Mouse (Mus musculus): ENCODE data around the gene Rnft2. TPM values are rescaled to one million over a fixed set of nuclear protein-coding genes. Genes with fewer than 3 reads are reported as not detected.

Rnft2 gene
- polyA plus RNA-seq (2012; rRNA removed) = 16.4 and 19.6 TPM in 2 replicates

DNA sequence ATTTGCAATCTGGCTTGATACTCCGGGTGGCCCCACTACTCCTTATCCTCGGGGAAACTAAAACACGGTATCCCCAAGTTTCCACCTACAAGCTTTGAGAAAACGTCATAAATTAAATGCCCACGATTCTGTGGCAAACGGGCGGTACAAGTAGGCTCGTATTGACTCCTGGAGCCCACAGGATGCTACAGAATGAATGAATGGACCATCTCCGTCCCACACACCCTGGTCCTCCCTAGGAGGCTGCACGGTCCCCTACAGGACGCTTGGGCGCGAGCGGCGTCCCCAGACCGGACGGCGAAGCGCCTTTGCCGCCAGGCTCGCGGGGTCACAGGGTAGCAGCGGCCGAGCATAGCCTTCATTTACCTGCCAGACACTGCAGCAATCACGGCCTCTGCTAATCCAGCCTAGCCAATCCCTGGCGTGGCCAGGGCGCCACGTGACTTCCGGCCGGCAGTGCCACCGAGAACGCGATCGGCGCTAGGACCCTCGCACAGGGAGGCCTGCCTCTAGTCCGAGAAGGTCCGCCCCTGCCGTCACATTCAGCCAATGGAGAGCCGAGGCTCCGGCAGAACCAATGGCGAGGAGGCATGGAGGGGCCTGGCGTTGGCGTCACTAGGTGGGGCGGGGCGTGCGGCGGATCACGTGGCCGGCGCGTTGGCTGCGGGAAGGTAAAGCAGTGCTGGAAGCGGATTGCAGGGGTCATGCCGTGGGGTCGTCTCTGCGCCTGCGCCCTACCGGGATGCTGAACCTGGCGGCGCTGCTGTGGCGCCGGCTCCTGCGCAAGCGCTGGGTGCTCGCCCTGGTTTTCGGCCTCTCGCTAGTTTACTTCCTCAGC lies at the start of gene Rnft2, which contains the start of gene 2410131K14Rik:
TSS of gene Rnft2 (minus strand) at position 511 of the 838 bp plus-strand sequence.
TSS of gene 2410131K14Rik (plus strand) at position 622 of the 838 bp plus-strand sequence.
- DNase-seq (ENCODE audit: low read depth) = peak; percentile 67

DNA sequence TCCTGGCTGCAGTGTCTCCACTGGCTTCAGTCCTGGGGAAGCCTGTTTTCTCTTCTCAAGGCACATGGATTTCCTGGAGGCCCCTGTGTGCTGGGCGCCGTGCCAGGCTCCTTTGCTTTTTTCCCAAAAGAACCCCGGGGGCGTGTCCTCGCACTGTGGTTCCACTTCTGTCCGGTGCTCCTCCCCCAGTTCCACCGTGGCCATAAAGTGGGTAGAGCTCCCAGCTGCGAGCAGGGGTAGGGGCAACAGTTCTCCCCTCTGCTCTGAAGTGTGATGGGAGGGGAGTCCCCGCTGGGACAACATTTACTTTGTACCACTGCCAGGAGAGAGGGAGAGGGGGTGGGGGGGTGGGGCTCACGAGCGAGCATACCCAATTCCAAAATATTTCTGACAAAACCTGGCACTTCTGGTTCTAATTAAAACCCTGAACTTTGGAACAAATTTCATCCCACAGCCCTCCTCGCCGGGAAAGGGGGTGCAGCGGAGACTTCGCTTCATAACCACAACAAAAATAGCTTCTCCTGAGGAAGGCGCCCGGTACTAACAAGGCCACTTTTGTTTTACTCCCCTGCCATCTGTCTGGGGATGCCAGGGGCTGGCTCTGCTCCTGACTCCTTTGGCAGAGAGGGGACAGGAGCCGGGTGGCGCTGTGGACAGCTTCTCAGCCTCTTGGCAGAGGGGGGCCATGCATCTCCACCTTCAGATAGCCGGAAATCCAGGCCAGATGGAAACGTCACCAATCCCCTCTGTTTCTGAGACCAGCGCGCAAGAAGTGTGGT lies 49.4 kb upstream of the Rnft2 start:
- DNase-seq (ENCODE audit: low read depth) = no peak

DNA sequence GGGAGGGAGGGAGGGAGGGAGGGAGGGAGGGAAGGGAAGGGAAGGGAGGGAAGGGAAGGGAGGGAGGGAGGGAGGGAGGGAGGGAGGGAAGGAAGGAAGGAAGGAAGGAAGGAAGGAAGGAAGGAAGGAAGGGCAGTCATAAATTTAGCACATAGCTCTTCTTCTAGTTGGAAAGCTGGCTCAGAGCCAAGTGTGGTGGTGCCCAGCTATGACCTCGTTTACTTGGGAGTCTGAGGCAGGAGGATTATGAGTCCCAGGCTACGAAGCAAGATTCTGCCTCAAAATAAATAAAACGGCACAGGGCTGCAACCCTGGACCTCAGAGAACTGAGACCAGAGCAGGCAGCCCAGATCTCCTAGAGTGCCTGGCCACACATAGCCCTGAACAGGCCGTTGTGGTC lies 47.6 kb upstream of the Rnft2 start:
- no peak for DNase-seq (ENCODE audit: low read depth)

DNA sequence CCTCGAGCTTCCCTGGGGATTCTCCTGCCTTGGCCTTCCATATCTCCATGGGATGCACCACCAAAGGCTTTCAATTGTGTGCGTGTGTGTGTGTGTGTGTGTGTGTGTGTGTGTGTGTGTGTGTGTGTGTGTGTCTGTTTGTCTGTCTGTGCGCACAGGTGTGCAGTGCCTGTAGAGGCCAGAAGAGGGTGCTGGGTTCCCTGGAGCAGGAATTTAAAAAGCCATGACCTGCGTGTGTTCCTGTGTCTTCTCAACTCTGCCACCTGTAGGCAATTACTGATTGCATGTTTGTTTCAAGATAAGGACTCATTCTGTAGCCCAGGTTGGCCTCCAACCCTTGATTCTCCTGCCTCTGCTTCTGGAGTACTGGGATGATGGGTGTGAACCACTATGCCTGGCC lies 46.5 kb upstream of the Rnft2 start:
- no peak for DNase-seq (ENCODE audit: low read depth)

DNA sequence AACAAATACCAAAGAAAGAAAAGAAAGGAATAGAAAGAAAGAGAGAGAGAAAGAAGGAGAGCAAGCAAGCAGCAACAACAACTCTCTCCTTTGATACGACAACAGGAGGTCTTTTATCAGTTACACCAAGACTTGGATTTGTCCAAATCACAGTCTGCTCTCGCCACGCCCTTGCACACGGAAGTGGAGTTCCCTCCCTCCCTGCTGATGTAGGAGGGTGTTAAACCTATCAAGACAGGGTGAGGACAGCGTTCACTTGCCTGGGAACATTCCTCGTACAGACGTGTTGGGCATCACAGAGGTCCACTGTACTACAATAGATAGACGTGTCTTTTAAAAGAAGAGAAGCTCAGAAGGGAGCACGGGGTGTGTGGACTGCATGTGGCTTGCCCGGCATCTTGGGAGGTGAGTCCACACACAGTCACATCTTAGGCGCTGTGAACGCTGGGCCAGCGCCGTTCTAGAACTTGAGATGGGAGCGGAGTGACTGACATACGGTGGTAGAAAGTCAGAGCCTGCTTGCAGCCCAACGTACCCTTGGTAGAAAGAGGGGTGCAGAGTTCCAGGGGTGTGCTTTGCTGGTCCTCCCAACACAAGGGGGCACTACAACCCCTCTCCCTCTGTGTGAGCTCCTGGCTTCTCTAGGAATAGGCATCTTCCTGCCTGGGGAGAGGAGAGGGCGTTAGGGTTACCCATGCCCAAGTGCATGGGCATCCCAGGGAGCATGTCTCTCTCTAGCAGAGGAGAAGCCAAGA lies 33.0 kb upstream of the Rnft2 start:
- no peak for DNase-seq (ENCODE audit: low read depth)

DNA sequence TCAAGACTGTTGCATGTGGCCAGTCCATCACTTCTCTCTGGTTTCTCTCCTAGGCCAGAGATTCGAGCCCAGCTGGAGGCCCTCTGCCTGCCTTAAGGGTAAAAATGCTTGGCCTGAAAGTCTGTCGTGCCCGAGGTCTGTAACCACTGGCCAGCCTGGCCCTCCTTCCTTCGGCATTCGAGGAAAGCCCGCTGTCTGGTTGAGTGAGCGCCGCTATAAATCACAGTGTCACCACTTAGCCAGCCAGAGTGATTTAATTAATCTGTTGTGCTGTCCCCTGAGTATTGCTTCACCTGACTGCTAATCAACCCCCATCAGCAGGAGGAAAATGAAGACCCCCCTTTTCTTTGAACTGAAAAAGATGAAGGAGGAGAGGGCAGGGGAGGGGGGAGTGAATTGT lies 31.8 kb upstream of the Rnft2 start:
- DNase-seq (ENCODE audit: low read depth) = no peak

DNA sequence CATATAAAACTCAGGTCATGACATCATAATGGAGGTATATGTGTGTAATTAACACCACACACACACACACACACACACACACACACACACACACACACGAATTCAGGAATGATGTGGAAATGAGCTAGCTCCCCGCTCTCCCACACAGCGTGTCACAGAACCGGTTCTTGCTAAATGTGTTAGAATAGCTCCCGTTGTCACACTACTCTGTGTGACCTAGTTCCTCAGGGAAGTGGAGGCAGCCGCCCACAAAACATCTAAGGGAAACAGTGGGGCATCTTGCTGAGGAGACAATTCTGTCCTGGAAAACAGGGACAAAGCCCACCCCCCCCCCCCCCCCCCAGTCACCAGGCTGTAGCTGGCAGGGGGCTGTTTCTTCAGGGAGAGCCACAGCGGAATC lies 31.4 kb upstream of the Rnft2 start:
- DNase-seq (ENCODE audit: low read depth) = no peak

DNA sequence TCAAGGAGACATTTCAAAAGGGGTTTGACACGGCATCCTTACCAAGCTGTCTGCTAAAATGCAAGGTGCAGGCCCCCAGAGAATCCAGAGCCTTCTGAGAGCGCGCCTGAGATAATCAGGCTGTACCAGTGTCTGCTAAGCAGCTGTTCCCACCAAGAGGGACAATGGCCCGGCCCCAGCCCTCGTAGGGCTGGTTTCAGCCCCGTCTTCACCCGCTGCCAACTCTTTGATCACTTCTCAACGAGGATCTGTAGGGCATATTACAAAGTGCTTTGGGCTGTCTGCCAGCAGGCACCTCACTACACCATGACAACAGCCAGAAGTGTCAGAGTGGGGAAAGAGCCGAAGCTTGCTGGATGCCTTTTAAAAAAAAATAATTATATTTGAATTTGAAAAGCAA lies 29.6 kb upstream of the Rnft2 start:
- DNase-seq (ENCODE audit: low read depth) = no peak

DNA sequence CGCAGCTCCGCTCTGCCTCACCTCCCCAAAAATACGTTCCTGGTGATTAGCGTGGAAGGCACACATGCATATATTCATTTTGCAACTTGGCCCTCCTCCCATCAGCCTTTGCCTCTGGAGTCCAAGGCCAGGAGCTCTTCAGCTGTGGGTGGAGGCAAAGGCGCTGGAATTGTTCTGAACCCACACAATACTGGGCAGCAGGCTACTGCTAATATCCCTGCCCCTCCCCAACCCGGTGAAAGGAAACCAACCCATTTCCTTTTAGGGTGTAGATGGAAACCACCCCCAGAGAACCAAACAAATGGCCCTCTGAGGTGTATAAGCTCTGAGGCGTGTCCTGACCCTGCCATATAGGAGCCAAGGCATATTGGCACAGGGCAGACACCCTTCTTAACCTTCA lies 28.5 kb upstream of the Rnft2 start:
- no peak for DNase-seq (ENCODE audit: low read depth)

DNA sequence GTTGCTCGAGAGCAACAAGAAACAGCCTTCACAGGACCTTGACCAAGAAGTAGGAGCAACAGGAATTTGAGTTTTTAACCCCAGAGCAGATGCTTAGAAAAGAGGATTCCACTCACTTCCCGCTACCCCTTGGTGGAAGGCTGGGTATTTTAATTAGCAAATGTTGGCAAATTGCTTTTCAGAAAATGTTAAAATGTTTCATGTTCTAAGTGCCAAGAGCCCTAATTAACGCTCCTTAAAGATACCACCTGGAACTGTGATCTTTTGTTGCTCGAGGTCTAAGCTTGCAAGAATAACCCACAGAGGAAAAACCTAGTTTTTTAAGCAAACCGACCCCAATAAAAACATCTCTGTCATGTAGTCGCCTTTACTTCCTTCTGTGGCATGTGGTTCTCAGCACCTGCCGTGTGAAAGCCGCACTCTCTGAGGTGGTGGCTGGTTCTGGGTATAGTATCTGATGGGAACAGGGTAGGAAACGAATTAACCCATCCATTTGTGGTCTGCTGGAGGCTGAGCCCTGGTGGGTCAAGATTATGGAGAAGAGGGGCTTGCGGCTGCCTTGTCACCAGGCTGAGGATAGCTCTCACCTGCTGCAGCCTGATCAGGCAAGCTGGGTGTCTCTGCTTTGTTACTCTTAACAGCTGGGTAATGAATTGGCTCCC lies 26.7 kb upstream of the Rnft2 start:
- no peak for DNase-seq (ENCODE audit: low read depth)

DNA sequence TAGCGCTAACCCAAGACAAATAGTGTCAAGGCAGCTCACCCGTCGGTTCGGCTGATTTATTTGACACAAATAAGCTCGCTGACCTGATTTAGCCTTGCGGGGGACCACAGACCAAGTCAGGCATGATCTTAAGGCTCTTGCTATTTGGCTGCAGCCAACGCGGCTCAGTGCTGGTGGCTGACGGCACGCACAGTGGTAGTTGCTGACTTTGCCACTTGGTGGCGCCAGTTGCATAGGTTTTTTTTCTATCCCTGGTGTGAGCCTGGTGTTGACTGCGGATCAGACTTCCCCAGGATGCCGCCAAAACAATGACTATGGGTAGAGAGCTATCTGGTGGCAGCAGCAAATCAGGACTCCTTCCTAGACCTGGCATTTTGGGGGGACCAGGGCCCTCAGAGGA lies 24.1 kb upstream of the Rnft2 start:
- DNase-seq (ENCODE audit: low read depth) = no peak

DNA sequence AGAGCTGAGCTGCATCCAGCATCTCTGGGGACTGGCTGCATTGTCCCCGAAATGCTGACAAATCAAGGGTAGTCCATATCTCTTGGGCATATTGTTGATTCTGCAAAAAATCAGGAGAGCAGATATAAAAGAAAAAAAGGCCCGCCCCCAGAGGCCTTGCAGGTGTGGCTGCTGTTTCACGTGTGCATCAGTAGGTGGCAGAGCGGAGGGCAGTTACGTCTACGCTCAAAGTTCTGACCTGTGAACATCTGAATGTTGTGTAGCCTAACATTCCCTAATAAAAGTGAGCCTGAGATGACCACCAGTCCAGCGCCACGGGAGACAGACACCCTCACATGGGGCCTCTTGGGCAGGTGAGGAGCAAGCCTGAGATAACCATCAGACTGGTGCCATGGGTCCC lies 21.4 kb upstream of the Rnft2 start:
- DNase-seq (ENCODE audit: low read depth) = no peak

DNA sequence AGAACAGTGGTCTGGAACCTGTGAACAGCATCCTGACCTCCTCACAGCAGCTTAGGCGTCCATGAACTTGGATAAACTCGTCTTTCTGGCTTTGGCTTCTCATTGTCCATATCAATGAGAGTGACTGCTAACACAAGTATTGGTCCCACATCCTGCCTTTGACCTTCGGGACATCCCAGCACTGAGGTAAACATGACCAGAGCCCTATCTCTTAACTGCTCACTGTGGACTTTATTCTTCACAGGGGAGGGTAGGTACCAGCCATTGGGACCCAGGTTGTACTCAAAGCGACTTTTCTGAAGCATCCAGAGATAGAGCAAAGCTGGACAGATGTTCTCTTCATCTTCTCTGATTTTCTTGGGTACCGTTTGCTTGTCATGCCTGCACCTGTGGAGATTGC lies 20.4 kb upstream of the Rnft2 start:
- DNase-seq (ENCODE audit: low read depth) = no peak

DNA sequence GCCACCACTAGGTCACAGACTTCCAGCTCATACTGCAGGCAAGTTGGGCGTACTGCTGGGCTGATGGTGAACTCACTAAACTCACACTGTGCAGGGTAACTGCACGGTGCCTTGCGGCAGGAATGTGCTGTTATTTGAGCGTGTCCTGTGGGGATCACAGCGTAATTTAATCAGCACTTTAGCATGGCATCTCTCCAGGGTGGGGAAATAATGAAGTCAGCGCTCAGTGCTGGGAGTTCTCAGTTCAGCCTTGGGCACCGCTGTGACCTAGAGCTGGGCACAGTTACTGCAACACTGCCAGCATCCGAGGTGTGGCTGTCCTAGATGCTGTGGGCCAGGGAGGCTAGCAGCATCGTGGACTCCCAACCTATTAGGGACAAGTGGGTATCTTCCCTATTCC lies 19.4 kb upstream of the Rnft2 start:
- no peak for DNase-seq (ENCODE audit: low read depth)

DNA sequence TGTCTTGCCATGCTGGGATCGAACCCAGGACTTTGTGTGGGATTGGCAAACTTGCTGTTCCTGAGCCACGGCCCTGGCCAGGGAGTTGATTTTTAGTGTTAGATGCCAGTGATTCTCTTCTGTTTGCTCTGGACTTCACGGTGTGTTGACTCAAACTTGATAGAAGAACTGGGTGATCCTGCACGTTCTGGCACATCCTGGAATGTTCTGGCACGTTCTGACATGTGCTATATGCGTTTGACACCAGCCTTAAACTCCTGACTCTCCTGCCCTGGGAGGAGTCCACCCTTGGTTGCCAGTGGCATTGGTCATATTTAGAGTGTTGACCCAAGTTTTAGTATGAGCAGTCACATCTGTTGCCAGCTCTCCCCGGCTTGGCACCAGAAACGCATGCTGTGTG lies 17.5 kb upstream of the Rnft2 start:
- DNase-seq (ENCODE audit: low read depth) = no peak

DNA sequence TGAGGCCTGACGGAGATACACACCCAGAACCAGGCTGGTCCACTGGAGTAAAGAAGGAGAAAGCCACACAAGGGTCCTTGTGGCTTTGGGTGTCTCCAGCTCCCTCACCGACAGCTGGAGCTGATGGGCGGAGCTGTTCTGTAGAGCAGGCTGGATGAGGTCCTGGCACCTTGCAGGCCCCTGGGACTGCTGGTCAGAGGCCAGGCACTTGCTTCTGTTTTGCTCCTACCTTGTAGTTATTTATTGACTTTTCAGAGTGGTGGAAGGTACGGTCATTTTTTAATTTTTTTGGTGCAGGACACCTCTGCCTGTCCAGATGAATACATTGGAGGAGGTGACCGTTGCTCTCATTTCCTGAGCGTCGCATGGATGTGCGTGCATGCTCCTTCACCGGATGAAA lies 16.3 kb upstream of the Rnft2 start:
- no peak for DNase-seq (ENCODE audit: low read depth)

DNA sequence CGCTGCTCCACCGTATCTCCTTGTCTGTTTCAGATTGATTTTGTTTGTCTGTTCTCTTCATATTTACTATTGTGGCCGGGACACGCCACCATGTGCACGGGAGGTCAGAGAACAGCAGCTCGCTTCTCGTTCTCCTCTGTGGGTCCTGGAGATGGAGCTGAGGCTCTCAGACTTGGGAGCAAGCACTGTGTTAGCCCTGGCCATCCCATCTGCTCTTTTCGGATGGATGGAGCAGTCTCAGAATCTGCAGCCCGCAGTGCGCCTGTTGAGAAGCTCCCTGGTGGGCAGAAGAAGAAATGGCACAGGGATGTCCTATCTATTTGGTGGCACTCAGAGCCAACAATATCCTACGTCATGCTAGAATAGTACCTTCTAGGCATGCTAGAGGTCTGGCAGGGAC lies 15.7 kb upstream of the Rnft2 start:
- DNase-seq (ENCODE audit: low read depth) = no peak

DNA sequence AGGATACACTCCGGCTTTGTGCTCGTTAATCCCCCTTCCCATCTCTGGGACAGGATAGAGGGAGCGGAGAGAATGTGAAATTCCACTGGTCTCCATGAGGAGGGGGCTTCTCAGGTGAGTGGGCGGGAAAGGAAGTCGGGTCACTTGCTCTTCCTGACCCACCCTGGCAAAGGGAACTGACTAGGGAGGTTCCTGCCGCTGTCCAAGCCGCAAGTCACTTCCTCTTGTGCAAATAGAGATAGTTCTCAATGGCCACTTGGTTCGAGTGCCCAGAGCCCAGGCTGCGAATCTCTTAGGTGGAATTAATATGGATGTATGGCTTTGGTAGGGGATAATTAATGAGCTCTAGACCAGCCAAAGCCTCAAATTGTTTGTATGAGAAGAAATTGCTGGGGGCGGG lies 15.1 kb upstream of the Rnft2 start:
- no peak for DNase-seq (ENCODE audit: low read depth)

DNA sequence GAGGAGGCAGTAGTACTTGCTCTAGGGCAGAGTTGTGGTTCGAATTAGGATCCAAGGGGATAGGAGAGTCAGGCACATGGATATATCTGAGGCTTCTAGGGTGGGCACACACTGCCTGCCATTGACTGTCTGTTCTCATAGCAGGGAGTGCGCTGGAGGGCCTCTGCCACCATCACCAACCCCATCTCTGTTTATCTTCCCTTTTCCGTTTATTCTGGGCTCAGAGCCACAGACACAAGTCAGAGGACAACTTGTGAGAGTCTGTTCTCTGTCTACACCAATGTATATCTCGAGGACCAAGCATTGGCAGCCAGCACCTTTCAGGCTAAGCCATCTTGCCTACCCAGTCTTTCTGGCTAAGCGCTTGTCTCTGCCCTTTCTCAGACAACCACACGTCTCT lies 14.7 kb upstream of the Rnft2 start:
- no peak for DNase-seq (ENCODE audit: low read depth)

DNA sequence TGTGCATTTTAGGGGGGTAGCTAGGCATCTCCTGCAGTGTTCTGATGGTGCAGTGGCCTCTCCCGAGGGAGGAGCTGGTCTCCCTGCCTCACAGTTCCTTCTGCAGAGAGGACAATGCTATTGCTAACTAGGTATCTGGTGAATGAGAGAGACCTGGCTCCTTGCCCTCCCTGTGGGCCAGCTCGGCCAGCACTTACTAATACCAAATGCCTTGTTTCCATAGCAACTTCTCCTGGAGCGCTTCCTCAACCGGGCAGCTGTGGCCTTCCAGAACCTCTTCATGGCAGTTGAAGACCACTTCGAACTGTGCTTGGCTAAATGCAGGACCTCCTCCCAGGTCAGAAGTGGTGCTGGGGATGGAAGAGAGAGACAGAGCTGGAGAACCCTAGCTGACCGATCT lies 14.2 kb upstream of the Rnft2 start:
- no peak for DNase-seq (ENCODE audit: low read depth)

DNA sequence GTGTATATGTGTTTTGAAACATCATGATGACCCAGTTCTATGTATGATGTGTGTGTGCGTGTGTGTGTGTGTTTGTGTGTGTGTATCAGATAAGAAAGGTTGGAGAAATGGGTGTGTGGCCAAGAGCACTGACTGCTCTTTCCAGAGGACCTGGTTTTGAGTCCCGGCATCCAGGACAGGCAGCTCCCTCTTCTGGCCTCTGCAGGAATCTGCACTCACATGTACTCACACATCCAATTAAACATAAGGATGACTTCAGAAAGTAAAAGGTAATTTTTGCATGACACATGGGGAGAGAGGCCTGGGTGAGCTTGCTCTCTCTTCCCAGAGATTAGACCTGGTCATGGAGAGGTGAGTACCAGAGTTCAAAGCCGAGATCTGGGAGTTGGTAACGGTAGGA lies 12.1 kb upstream of the Rnft2 start:
- no peak for DNase-seq (ENCODE audit: low read depth)

DNA sequence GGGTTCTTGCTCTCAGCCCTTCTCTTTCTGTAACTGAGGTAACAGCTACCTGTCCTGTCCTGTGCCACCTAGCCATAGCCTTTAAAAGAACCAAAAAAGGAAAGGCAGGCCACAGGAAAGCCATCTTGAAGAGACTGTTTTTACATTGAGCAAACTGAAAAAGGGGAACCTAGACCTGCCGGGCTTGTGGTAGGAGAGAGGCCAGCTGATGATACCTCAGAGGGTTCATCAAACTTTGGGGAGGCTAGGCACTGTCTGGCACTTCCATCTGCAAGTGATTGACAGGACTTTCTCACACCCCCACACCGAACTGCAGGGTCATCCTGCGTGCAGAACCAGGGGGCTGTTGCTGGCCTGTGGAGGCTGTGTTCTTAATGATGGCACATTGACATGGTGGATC lies 8.6 kb upstream of the Rnft2 start:
- no peak for DNase-seq (ENCODE audit: low read depth)

Data from gonadal fat pad, adult 2 months (tissue).